10 mouse cellular contexts compared by ENCODE assay signal in the genomic region with DNA sequence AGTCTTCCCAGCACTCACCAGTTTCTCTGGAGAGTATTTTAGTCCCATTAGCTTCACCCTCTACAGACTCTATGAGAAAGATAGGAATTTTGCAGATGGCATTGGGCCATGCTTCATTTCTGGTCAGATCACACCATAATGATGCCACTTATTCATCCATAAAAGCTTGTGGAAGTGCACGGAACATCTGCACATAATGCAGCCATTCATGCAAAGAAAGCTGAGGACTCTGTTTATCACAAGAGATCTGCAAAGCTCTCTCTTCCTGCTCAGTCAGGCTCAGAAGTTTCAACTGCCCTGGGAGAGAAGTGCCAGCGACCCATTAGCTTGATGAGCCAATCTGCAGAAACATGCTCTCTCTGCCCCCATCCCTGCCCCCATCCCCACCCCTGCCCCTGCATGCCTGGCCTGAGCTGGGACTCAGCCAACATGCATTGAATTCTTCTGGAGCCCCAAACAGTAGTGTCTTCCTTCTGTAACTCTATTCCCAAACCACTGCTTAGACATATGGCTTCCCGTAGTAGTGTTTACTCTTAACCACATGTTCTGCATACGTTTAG.
DNase-seq lines count a peak whose midpoint lies in the region; ATAC-seq and TF ChIP-seq lines count a peak whose summit lies in the region.
"Had no signal": no experiment of that assay in that cellular context is flagged by ENCODE, and none has a peak within 500 bp of the region (broad histone marks: within the 10 kb centered on the region; RNA-seq: fewer than 3 reads in every experiment).

No protein-coding gene starts in this region.

- H3K4me1 ChIP-seq in embryonic facial prominence, embryonic 13.5 days, result peaks cover 8% of the 10 kb centered on the region; the same call in 1 of the 2 replicates
- H3K4me1 ChIP-seq in forebrain, embryonic 16.5 days (replicated peaks; ENCODE audit: control insufficient read depth, insufficient read depth, low read length), result peaks cover 8% of the 10 kb centered on the region
- no peaks in the 10 kb centered on the region for H3K4me1 ChIP-seq in neural tube, embryonic 15.5 days
- no peaks in the 10 kb centered on the region for H3K4me1 ChIP-seq in liver, postnatal 0 days (ENCODE audit: insufficient read depth)
- no peaks in the 10 kb centered on the region for H3K4me1 ChIP-seq in heart, embryonic 11.5 days (ENCODE audit: control insufficient read depth, insufficient read depth, low read length)
- H3K4me1 ChIP-seq: liver, embryonic 13.5 days had no signal

- H3K9me3 ChIP-seq in embryonic facial prominence, embryonic 13.5 days, result no peaks in the 10 kb centered on the region
- H3K9me3 ChIP-seq in forebrain, embryonic 16.5 days (ENCODE audit: control insufficient read depth, low read length), result no peaks in the 10 kb centered on the region
- no peaks in the 10 kb centered on the region for H3K9me3 ChIP-seq in neural tube, embryonic 15.5 days (replicated peaks)
- no peaks in the 10 kb centered on the region for H3K9me3 ChIP-seq in liver, postnatal 0 days (ENCODE audit: low read length)
- no peaks in the 10 kb centered on the region for H3K9me3 ChIP-seq in heart, embryonic 11.5 days (replicated peaks; ENCODE audit: control insufficient read depth, low read length)
- H3K9me3 ChIP-seq: liver, embryonic 13.5 days had no signal

- no peaks in the 10 kb centered on the region for H3K36me3 ChIP-seq in embryonic facial prominence, embryonic 13.5 days
- no peaks in the 10 kb centered on the region for H3K36me3 ChIP-seq in forebrain, embryonic 16.5 days (ENCODE audit: control insufficient read depth, insufficient read depth)
- no peaks in the 10 kb centered on the region for H3K36me3 ChIP-seq in neural tube, embryonic 15.5 days
- H3K36me3 ChIP-seq in liver, postnatal 0 days (replicated peaks; ENCODE audit: insufficient read depth, low read length), result no peaks in the 10 kb centered on the region
- no peaks in the 10 kb centered on the region for H3K36me3 ChIP-seq in heart, embryonic 11.5 days (ENCODE audit: control insufficient read depth, insufficient read depth, low read length)
- H3K36me3 ChIP-seq: liver, embryonic 13.5 days had no signal

- H3K4me2 ChIP-seq in embryonic facial prominence, embryonic 13.5 days, result peak overlapping the region; percentile 20; the same call in 1 of the 2 replicates
- no peak overlapping the region for H3K4me2 ChIP-seq in forebrain, embryonic 16.5 days (ENCODE audit: low read length)
- no peak overlapping the region for H3K4me2 ChIP-seq in neural tube, embryonic 15.5 days
- no peak overlapping the region for H3K4me2 ChIP-seq in liver, postnatal 0 days (ENCODE audit: low read depth, low read length)
- no peak overlapping the region for H3K4me2 ChIP-seq in heart, embryonic 11.5 days
- H3K4me2 ChIP-seq: liver, embryonic 13.5 days had no signal

- peak; percentile 86 for ATAC-seq in embryonic facial prominence, embryonic 13.5 days (ENCODE audit: insufficient number of reproducible peaks, insufficient read depth, low FRiP score, low TSS enrichment, low read depth)
- ATAC-seq in forebrain, embryonic 16.5 days, result peak; percentile 78
- peak; percentile 35; the same call in 1 of the 2 replicates for ATAC-seq in neural tube, embryonic 15.5 days (ENCODE audit: low FRiP score)
- ATAC-seq in liver, postnatal 0 days, result no peak
- no peak for ATAC-seq in heart, embryonic 11.5 days (replicated peaks; ENCODE audit: insufficient number of reproducible peaks, low FRiP score, low TSS enrichment)

- no peak for TF ChIP-seq CTCF in liver, postnatal 0 days (IDR thresholded peaks at IDR 0.05; ENCODE audit: low read depth)

- 19% methylated on average over 4 of the region's 4 CpGs for WGBS in embryonic facial prominence, embryonic 13.5 days
- 34% methylated on average over 4 of the region's 4 CpGs for WGBS in forebrain, embryonic 16.5 days
- 57% methylated on average over 4 of the region's 4 CpGs for WGBS in neural tube, embryonic 15.5 days
- WGBS in liver, postnatal 0 days (ENCODE audit: insufficient replicate concordance), result 63% methylated on average over 4 of the region's 4 CpGs
- whole genome bisulfite sequencing in heart, embryonic 11.5 days (ENCODE audit: insufficient replicate concordance), result 59% methylated on average over 4 of the region's 4 CpGs

- intact Hi-C loops in left cerebral cortex, postnatal 36 days (cut with DNase I), result no loop called here

- TF ChIP-seq EP300 in liver, postnatal 0 days (IDR thresholded peaks at IDR 0.05; ENCODE audit: low read depth), result no peak

- no peak overlapping the region for H3K9ac ChIP-seq in embryonic facial prominence, embryonic 13.5 days
- no peak overlapping the region for H3K9ac ChIP-seq in forebrain, embryonic 16.5 days (replicated peaks; ENCODE audit: low read depth, low read length)
- H3K9ac ChIP-seq in neural tube, embryonic 15.5 days (replicated peaks), result no peak overlapping the region
- H3K9ac ChIP-seq in liver, postnatal 0 days (replicated peaks), result no peak overlapping the region
- no peak overlapping the region for H3K9ac ChIP-seq in heart, embryonic 11.5 days (ENCODE audit: low read depth, low read length)
- H3K9ac ChIP-seq: liver, embryonic 13.5 days had no signal

- peak; percentile 38 for DNase-seq in left cerebral cortex, adult 11 months (ENCODE audit: low spot score)
- no peak for DNase-seq in left cerebral cortex, postnatal 36 days (ENCODE audit: low spot score in 2 of 2)
- DNase-seq in liver, postnatal 0 days, result no peak
- DNase-seq in gastrocnemius, adult 8-10 months (ENCODE audit: low spot score in 2 of 2), result no peak
- DNase-seq: liver, embryonic 13.5 days had no signal

- H3K27me3 ChIP-seq in embryonic facial prominence, embryonic 13.5 days, result no peaks in the 10 kb centered on the region
- H3K27me3 ChIP-seq in forebrain, embryonic 16.5 days (replicated peaks; ENCODE audit: control insufficient read depth, insufficient read depth, low read length), result no peaks in the 10 kb centered on the region
- H3K27me3 ChIP-seq in neural tube, embryonic 15.5 days (replicated peaks), result no peaks in the 10 kb centered on the region
- no peaks in the 10 kb centered on the region for H3K27me3 ChIP-seq in liver, postnatal 0 days (ENCODE audit: insufficient read depth, low read length)
- no peaks in the 10 kb centered on the region for H3K27me3 ChIP-seq in heart, embryonic 11.5 days (ENCODE audit: control insufficient read depth, insufficient read depth, low read length)
- H3K27me3 ChIP-seq: liver, embryonic 13.5 days had no signal

- no peak overlapping the region; the same call in 1 of the 2 replicates for H3K27ac ChIP-seq in embryonic facial prominence, embryonic 13.5 days
- 0 out of 2 replicates have a peak overlapping the region, but pooled peaks have one; percentile 18 for H3K27ac ChIP-seq in forebrain, embryonic 16.5 days (ENCODE audit: low read length)
- 0 out of 2 replicates have a peak overlapping the region, but pooled peaks have one; percentile 23 for H3K27ac ChIP-seq in neural tube, embryonic 15.5 days (replicated peaks)
- no peak overlapping the region for H3K27ac ChIP-seq in liver, postnatal 0 days (ENCODE audit: low read depth)
- H3K27ac ChIP-seq in heart, embryonic 11.5 days (ENCODE audit: low read depth, low read length), result no peak overlapping the region
- H3K27ac ChIP-seq: liver, embryonic 13.5 days; macrophage had no signal

- H3K4me3 ChIP-seq in embryonic facial prominence, embryonic 13.5 days, result no peak overlapping the region
- H3K4me3 ChIP-seq in forebrain, embryonic 16.5 days (replicated peaks; ENCODE audit: low read length), result no peak overlapping the region
- H3K4me3 ChIP-seq in neural tube, embryonic 15.5 days (replicated peaks), result no peak overlapping the region
- no peak overlapping the region for H3K4me3 ChIP-seq in liver, postnatal 0 days (ENCODE audit: low read depth, low read length)
- no peak overlapping the region for H3K4me3 ChIP-seq in heart, embryonic 11.5 days (ENCODE audit: low read depth, low read length)
- H3K4me3 ChIP-seq: liver, embryonic 13.5 days had no signal

Comparison
In these comparisons a context has a peak if more than half of its experiments do, and no peak if none do; other contexts are left out.
1. ATAC-seq: peak in embryonic facial prominence, embryonic 13.5 days (single experiment), forebrain, embryonic 16.5 days (single experiment) and neural tube, embryonic 15.5 days (single experiment); none in liver, postnatal 0 days (single experiment) and heart, embryonic 11.5 days (single experiment).
2. H3K27ac ChIP-seq: peak in forebrain, embryonic 16.5 days (single experiment) and neural tube, embryonic 15.5 days (single experiment); none in embryonic facial prominence, embryonic 13.5 days (single experiment), liver, postnatal 0 days (single experiment) and heart, embryonic 11.5 days (single experiment).